Mouse (Mus musculus) heart, postnatal 4 days (tissue): ENCODE data around the gene Eid1. TPM values are rescaled to one million over a fixed set of nuclear protein-coding genes. Genes with fewer than 3 reads are reported as not detected.

Experiments used
- DNase-seq: peaks from one replicate; pipeline ENCODE4 v3.0.0; 2021
- total RNA-seq, 2 experiments: library from RNA; stranded (reverse); gene quantifications; 2 replicates each; pipeline ENCODE4 v1.2.3; 2021

Gene Eid1
- 100 to 1,000 TPM in 1 of 2 experiments, 10 to 100 TPM in 1; 96.5 to 104 TPM for total RNA-seq

- DNase-seq = peak; percentile 80
Observed at GRCm38 (mm10) chr2:125672957-125673631, at the start of gene Eid1. Eid1 (plus strand) TSS chr2:125673095.

DNA sequence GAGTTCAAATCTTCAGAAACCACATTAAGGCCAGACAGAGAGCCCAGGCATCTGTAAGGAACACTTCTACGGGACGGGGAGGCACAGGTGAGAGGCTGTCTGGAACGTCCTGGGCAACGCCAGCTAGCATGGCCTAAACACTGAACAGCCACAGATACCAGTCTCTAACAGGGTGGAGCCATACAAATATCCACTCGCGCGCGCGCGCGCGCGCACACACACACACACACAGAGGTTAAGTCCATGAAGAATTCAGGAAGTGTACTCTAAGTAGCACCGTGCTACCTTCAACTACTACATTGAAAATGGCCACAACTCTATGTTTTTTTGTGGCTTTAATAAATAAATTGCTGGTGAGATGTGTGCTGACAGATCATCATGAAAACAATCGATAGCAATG lies 49.7 kb upstream of the Eid1 start:
- DNase-seq = no peak

DNA sequence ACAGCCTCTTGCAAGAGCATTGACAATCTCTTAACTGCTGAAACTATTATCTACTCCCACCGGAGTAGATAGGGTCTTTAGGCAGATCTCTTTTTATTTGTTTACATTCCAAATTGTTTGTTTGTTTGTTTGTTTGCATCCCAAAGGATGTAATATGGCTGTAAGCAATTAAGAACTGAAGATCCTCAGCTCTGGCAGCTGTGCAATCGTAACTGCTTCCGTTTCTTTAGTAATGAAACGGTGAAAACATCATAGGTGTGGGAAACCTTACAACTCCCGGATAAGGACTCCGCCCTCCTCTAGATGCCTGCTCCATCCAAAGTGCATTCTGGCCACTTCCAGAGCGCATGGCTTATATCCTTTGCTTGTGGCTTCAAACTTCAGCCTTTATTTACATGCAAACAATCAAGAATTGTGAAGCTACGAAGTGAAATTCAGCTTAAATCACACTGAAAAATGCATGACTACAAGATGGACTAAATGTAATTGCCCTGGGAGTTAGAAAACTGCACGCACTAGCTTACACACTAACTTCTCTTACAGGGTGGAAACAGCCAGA lies 48.7 kb upstream of the Eid1 start:
- DNase-seq = no peak

DNA sequence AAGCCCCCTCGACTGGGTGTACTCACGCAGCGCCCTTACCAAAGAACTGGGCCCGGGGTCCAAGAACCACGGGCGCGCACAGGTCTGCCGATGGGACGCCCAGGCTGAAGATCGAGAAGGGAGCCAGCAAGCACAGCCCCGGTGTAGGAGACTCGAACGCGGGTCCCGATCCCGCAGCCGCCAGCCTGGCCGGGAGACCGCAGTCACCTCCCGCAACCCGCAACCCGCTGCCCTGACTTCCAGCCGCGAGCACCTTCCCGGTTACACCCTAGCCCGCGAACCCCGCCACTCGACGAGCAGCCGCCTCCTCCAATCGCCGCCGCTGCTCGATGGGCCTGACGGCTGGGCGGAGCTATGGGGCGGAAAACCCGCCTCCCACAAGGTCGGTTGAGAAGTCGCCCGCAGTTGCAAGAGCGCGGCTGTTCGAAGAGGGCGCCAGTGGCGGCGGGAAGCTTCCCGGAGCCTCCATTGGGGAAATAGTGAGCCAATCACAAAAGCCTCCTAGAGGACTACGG lies 48.0 kb upstream of the Eid1 start, which contains the start of gene Cep152:
Gene Cep152, minus strand, starts transcription at position 277 of the 515 bp plus-strand sequence.
- DNase-seq = peak; percentile 98

DNA sequence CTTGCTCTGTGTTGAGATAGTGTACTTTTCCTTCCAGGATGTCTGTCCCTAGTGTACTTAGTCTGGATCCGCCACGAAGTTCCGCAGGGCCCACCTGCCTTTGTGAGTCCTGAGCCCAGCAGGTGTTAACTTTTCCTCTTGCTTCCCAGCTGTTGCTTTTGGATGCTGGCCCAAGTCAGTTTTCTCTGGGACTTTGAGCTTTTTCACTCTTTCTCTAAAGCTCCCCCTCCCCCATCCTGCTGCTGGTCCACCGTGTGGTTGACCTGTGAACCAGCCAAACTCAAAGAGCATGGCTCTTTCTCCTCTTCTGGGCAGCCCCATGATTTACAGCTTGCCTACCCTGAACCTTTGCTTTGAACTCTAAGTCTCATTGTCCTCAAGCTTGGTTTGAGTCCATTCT lies 46.4 kb upstream of the Eid1 start:
- no peak for DNase-seq

- no peak for DNase-seq
Observed at GRCm38 (mm10) chr2:125628487-125628886, 44.4 kb upstream of the Eid1 start.

GRCm38 (mm10) chr2:125630010-125630409 lies 42.9 kb upstream of the Eid1 start:
- DNase-seq = no peak

GRCm38 (mm10) chr2:125637331-125637730 lies 35.6 kb upstream of the Eid1 start:
- DNase-seq = no peak

- no peak for DNase-seq
Observed at GRCm38 (mm10) chr2:125644912-125645311, 28.0 kb upstream of the Eid1 start.

DNA sequence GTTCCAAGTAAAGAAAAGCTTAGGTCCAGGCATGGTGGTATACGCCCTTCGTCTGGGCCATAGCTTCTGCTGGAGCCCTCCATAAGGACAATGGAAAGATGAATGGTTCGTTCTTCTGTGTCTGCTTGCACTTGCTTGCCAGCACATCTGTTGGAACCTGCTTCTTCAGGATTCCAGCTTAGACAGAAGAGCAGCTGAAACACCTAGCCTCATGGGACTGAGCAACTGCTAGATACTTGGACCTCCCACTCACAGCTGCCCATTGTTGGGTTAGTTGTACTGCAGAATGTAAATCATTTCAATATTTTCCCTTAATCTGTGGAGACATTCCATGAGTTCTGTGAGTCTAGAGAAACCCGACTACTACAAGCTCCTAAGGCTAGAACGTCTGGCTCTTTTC lies 22.9 kb upstream of the Eid1 start:
- no peak for DNase-seq

- DNase-seq = no peak
Observed at GRCm38 (mm10) chr2:125650742-125651352, 22.0 kb upstream of the Eid1 start.

DNA sequence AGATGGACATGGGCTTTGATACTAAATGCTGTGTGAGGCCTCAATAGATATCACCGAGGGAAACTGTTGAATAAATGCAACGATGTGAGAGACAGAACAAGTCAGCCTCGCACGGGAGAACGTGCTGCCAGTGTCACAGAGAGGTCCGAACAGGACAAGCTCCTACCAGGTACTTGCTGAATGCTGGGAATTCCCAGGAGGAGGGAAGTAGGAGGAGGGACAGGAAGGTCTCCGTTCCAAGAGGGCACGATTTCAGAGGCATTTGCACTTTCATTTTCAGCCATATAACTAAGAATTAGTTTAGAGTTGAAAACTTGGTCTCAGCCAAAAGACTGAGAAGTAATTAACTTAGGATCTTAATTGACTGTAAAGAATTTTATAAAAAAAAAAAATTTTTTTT lies 21.3 kb upstream of the Eid1 start:
- no peak for DNase-seq

- DNase-seq = no peak
Observed at GRCm38 (mm10) chr2:125653286-125653685, 19.6 kb upstream of the Eid1 start.

GRCm38 (mm10) chr2:125655391-125655790 lies 17.5 kb upstream of the Eid1 start:
- DNase-seq = no peak

DNA sequence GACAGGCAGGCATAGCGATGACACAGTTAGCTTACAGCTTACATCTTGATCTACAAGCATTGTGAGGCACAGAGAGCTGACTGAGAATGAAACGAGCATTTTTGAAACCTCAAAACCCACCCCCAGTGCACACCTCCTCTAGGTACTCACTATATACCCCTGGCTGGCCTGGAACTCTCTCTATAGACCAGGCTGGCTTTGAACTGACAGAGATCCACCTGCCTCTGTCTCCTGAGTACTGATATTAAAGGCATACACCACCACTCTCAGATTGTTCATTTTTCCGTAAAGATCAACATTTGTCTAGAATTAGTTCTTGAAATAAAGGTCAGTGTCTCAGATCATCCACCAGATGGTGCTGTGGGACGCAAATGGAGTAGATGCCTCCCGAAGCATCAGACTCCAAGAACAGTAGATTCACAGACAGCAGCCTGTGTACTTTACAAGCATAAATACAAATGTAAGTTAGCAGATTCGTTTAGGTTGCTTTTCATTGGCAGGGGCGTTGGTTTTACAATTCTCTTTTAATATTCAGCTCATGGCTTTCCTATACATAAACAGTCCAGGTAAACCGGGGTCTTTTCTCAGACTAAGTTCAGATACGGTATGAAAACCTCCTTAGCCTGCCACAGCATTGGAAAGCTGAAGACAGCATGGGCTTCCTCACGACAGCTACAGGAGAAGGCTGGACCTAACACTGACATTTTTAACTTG lies 12.9 kb upstream of the Eid1 start:
- DNase-seq = peak; percentile 80

- DNase-seq = peak; percentile 23
Observed at GRCm38 (mm10) chr2:125660537-125661130, 12.3 kb upstream of the Eid1 start.

- no peak for DNase-seq
Observed at GRCm38 (mm10) chr2:125661156-125661555, 11.7 kb upstream of the Eid1 start.

- DNase-seq = no peak
Observed at GRCm38 (mm10) chr2:125662517-125662916, 10.4 kb upstream of the Eid1 start.

DNA sequence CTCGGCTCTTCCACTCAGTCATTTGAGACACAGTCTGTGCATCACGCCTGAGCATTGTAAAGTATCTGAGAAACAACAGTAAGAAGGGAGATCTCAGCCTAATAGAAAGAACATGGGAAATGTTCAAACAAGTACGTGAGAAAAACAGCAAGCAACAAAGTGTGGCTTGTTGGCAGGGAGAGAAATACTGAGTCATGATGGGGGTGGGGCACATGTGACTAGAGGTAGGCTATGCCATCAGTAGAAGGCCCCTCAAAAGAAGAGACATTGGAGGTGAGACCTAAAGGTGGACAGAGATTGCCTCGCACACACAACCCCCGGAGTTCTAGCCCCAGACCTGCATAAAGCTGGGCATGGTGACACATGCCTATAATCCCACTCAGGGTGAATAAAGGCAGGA lies 7.7 kb upstream of the Eid1 start:
- no peak for DNase-seq

GRCm38 (mm10) chr2:125665909-125666308 lies 7.0 kb upstream of the Eid1 start:
- DNase-seq = no peak

- DNase-seq = no peak
Observed at GRCm38 (mm10) chr2:125666668-125667067, 6.2 kb upstream of the Eid1 start.

GRCm38 (mm10) chr2:125667184-125667583 lies 5.7 kb upstream of the Eid1 start:
- no peak for DNase-seq

DNA sequence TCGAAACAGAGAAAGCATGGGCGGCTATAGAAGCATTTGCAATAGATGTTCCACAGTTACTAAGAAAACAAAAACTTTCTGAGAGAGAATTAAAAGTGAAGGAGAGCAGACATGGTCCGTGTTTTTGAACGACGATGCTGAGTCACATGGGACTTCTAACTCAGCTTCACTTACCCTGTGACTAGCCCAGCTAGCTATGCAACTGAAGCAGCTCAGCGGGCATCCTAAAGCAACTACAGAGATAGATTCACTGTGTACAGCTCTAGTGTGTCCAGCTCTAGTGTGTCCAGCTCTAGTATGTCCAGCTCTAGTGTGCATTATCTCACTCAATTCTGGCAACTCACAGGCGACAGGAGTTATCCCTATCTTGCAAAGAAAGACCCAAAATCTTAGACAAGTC lies 5.2 kb upstream of the Eid1 start:
- DNase-seq = no peak
